Mouse (Mus musculus) liver, embryonic 14.5 days (tissue): ENCODE measurements at regions not wholly inside any gene's neighbourhood (a gene's known extent, or its start where the extent isn't known, plus 50 kb on each side); places are given as distances from the start of the nearest gene placed in this dataset.

Experiments used
- CTCF ChIP-seq: IDR thresholded peaks from 2 replicates; pipeline ENCODE4 v1.5.1; 2016; ENCODE audit warnings: antibody characterized with exemption, low read depth, control low read depth
- EP300 ChIP-seq: IDR thresholded peaks from 2 replicates; pipeline ENCODE4 v1.6.1; 2016; ENCODE audit warnings: antibody characterized with exemption, low read depth

DNA sequence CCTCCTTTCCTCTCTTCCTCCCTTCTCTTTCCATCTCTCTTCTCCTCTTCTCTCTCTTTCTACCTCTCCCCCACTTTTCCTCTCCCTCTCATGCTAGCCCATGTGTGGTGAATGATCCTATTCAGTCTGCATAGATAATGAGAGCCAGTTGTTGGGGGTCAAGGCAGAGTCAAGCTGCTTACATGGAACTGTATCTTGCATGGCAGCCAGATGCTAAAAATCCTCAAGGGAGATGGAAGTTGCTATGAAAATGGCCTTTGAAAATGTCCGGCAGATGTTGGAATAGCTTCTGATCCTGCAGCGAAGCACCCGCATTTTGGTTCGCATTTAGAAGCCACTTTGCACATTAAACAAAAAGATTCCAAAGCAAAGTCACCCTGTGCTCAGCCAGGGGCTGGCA, 121.9 kb upstream of the Vstm2b start:
- no peak for TF ChIP-seq CTCF
- no peak for TF ChIP-seq EP300
